Mouse (Mus musculus): ENCODE measurements around the gene Gm20696.

The Gm20696 gene

GRCm38 (mm10) chr6:99439214-99439877, 227.3 kb downstream of the Gm20696 start:
- no peak for DNase-seq (ENCODE audit: low spot score in 2 of 2)

GRCm38 (mm10) chr6:99436371-99436770, 230.2 kb downstream of the Gm20696 start:
- DNase-seq (ENCODE audit: low spot score in 2 of 2) = no peak

GRCm38 (mm10) chr6:99435140-99435539, 231.5 kb downstream of the Gm20696 start:
- no peak for DNase-seq (ENCODE audit: low spot score in 2 of 2)

GRCm38 (mm10) chr6:99433006-99433405, 233.6 kb downstream of the Gm20696 start:
- no peak for DNase-seq (ENCODE audit: low spot score in 2 of 2)

- DNase-seq (ENCODE audit: low spot score in 2 of 2) = no peak
Measured at GRCm38 (mm10) chr6:99431941-99432340, 234.7 kb downstream of the Gm20696 start.

GRCm38 (mm10) chr6:99430560-99430959, 236.0 kb downstream of the Gm20696 start:
- no peak for DNase-seq (ENCODE audit: low spot score in 2 of 2)

- no peak for DNase-seq (ENCODE audit: low spot score in 2 of 2)
Measured at GRCm38 (mm10) chr6:99429378-99430131, 237.0 kb downstream of the Gm20696 start.

GRCm38 (mm10) chr6:99428961-99429360, 237.6 kb downstream of the Gm20696 start:
- no peak for DNase-seq (ENCODE audit: low spot score in 2 of 2)

GRCm38 (mm10) chr6:99427301-99427700, 239.3 kb downstream of the Gm20696 start:
- no peak for DNase-seq (ENCODE audit: low spot score in 2 of 2)

GRCm38 (mm10) chr6:99425044-99425443, 241.6 kb downstream of the Gm20696 start:
- no peak for DNase-seq (ENCODE audit: low spot score in 2 of 2)

- DNase-seq (ENCODE audit: low spot score in 2 of 2) = no peak
Measured at GRCm38 (mm10) chr6:99420666-99421065, 245.9 kb downstream of the Gm20696 start.

- no peak for DNase-seq (ENCODE audit: low spot score in 2 of 2)
Measured at GRCm38 (mm10) chr6:99412598-99412997, 254.0 kb downstream of the Gm20696 start.

GRCm38 (mm10) chr6:99409602-99410001, 257.0 kb downstream of the Gm20696 start:
- DNase-seq (ENCODE audit: low spot score in 2 of 2) = no peak

- DNase-seq (ENCODE audit: low spot score in 2 of 2) = no peak
Measured at GRCm38 (mm10) chr6:99408880-99409279, 257.7 kb downstream of the Gm20696 start.

GRCm38 (mm10) chr6:99403755-99404390, 262.7 kb downstream of the Gm20696 start:
- DNase-seq (ENCODE audit: low spot score in 2 of 2) = no peak

GRCm38 (mm10) chr6:99402941-99403340, 263.7 kb downstream of the Gm20696 start:
- DNase-seq (ENCODE audit: low spot score in 2 of 2) = no peak

GRCm38 (mm10) chr6:99402370-99402769, 264.2 kb downstream of the Gm20696 start:
- DNase-seq (ENCODE audit: low spot score in 2 of 2) = no peak

GRCm38 (mm10) chr6:99401801-99402200, 264.8 kb downstream of the Gm20696 start:
- DNase-seq (ENCODE audit: low spot score in 2 of 2) = no peak

GRCm38 (mm10) chr6:99401211-99401610, 265.4 kb downstream of the Gm20696 start:
- no peak for DNase-seq (ENCODE audit: low spot score in 2 of 2)

- no peak for DNase-seq (ENCODE audit: low spot score in 2 of 2)
Measured at GRCm38 (mm10) chr6:99395745-99396144, 270.9 kb downstream of the Gm20696 start.

GRCm38 (mm10) chr6:99394801-99395200, 271.8 kb downstream of the Gm20696 start:
- DNase-seq (ENCODE audit: low spot score in 2 of 2) = no peak

- DNase-seq (ENCODE audit: low spot score in 2 of 2) = no peak
Measured at GRCm38 (mm10) chr6:99392484-99392883, 274.1 kb downstream of the Gm20696 start.
